Mouse (Mus musculus) CH12.LX (cell line): ENCODE data around the gene Med25. TPM values are rescaled to one million over a fixed set of nuclear protein-coding genes. Genes with fewer than 3 reads are reported as not detected.

Experiments used
- DNase-seq: peaks from one replicate; pipeline ENCODE4 v3.0.0-alpha.2; 2013; ENCODE audit errors: extremely low read depth
- H3K27ac ChIP-seq: 2 replicates; pipeline ENCODE4 v1.5.1; 2012; ENCODE audit warnings: low read depth, mild to moderate bottlenecking, control low read depth, moderate library complexity; ENCODE audit not compliant: insufficient read depth
- H3K27me3 ChIP-seq: replicated peaks from 2 replicates; pipeline ENCODE3; 2012; ENCODE audit warnings: inconsistent platforms
- H3K36me3 ChIP-seq, 2 experiments: replicated peaks in 1 of 2; 2 replicates each; pipeline versions ENCODE3 to v1.6.1; 2012; ENCODE audit warnings: inconsistent platforms in 1 of 2, low read length in 1 of 2, mild to moderate bottlenecking in 1 of 2, mixed read lengths in 1 of 2, moderate library complexity in 1 of 2; ENCODE audit not compliant: control insufficient read depth in 1 of 2, insufficient read depth in 1 of 2
- H3K4me1 ChIP-seq, 2 experiments: 2 replicates each; pipeline ENCODE4 v1.6.1; 2012; ENCODE audit warnings: inconsistent platforms in 1 of 2, moderate library complexity in 1 of 2; ENCODE audit not compliant: insufficient read depth in 2 of 2, control insufficient read depth in 1 of 2
- H3K4me2 ChIP-seq: 2 replicates; pipeline ENCODE4 v1.6.1; 2012; ENCODE audit warnings: low read depth, mild to moderate bottlenecking, control low read depth; ENCODE audit not compliant: poor library complexity, insufficient read depth, severe bottlenecking
- H3K4me3 ChIP-seq, 3 experiments: fragments of 150-350 bp in 1 of 3; sonication (generic) in 1 of 3; replicated peaks in 1 of 3; 2 replicates each; pipeline versions ENCODE3 to v1.5.1; 2011 to 2012; ENCODE audit warnings: low read depth in 2 of 3, low read length in 2 of 3, mild to moderate bottlenecking in 2 of 3, moderate library complexity in 2 of 3, control low read depth in 1 of 3, improper control_type of control experiment in 1 of 3, inconsistent platforms in 1 of 3, mixed read lengths in 1 of 3; ENCODE audit not compliant: poor library complexity in 1 of 3
- H3K79me2 ChIP-seq: replicated peaks from 2 replicates; pipeline ENCODE4 v1.6.1; 2012; ENCODE audit warnings: mild to moderate bottlenecking, moderate library complexity; ENCODE audit not compliant: control insufficient read depth, poor library complexity, insufficient read depth, severe bottlenecking; ENCODE audit errors: extremely low read depth
- H3K9ac ChIP-seq: 2 replicates; pipeline ENCODE4 v1.6.1; 2012; ENCODE audit warnings: low read depth, mild to moderate bottlenecking, control low read depth, moderate library complexity; ENCODE audit not compliant: insufficient read depth
- H3K9me3 ChIP-seq: replicated peaks from 2 replicates; pipeline ENCODE3; 2012; ENCODE audit warnings: low read length, inconsistent platforms, mixed read lengths
- CHD2 ChIP-seq: IDR thresholded peaks from 2 replicates; pipeline ENCODE4 v1.6.1; 2011; ENCODE audit warnings: low read length, improper control_type of control experiment
- ELF1 ChIP-seq: IDR thresholded peaks from 2 replicates; pipeline ENCODE4 v1.6.1; 2014; ENCODE audit warnings: low read depth, mild to moderate bottlenecking, inconsistent platforms, low read length, improper control_type of control experiment
- HCFC1 ChIP-seq: IDR thresholded peaks from 2 replicates; pipeline ENCODE4 v1.6.1; 2012; ENCODE audit warnings: low read depth, mild to moderate bottlenecking, inconsistent platforms, low read length, improper control_type of control experiment
- JUN ChIP-seq: IDR thresholded peaks from 2 replicates; pipeline ENCODE4 v1.6.1; 2011; ENCODE audit warnings: low read depth, mild to moderate bottlenecking, low read length, improper control_type of control experiment, moderate library complexity; ENCODE audit not compliant: insufficient read depth
- JUND ChIP-seq: conservative IDR thresholded peaks from 2 replicates; pipeline ENCODE4 v1.6.1; 2011; ENCODE audit warnings: low read depth, low read length, improper control_type of control experiment
- KAT2A ChIP-seq: IDR thresholded peaks from 2 replicates; pipeline ENCODE4 v1.6.1; 2012; ENCODE audit warnings: low read length, improper control_type of control experiment, inconsistent platforms; ENCODE audit not compliant: insufficient replicate concordance
- MEF2A ChIP-seq: IDR thresholded peaks from 2 replicates; pipeline ENCODE4 v1.6.1; 2014; ENCODE audit warnings: low read depth, mild to moderate bottlenecking, inconsistent platforms, low read length, improper control_type of control experiment, borderline replicate concordance
- MXI1 ChIP-seq: IDR thresholded peaks from 2 replicates; pipeline ENCODE4 v1.6.1; 2011; ENCODE audit warnings: mild to moderate bottlenecking, low read depth, low read length, improper control_type of control experiment
- NELFE ChIP-seq: IDR thresholded peaks from 2 replicates; pipeline ENCODE4 v1.6.1; 2011; ENCODE audit warnings: low read depth, low read length, improper control_type of control experiment
- NRF1 ChIP-seq: IDR thresholded peaks from 2 replicates; pipeline ENCODE4 v1.6.1; 2014; ENCODE audit warnings: low read depth, mild to moderate bottlenecking, inconsistent platforms, low read length, improper control_type of control experiment, moderate library complexity
- POLR2A ChIP-seq: IDR thresholded peaks from 2 replicates; pipeline ENCODE4 v1.6.1; 2011; ENCODE audit warnings: low read depth, mild to moderate bottlenecking, improper control_type of control experiment, low read length
- SIN3A ChIP-seq: IDR thresholded peaks from 2 replicates; pipeline ENCODE4 v1.6.1; 2012; ENCODE audit warnings: low read length, improper control_type of control experiment, inconsistent platforms
- TBP ChIP-seq: conservative IDR thresholded peaks from 2 replicates; pipeline ENCODE4 v1.6.1; 2011; ENCODE audit warnings: low read depth, low read length, improper control_type of control experiment
- TCF12 ChIP-seq: IDR thresholded peaks from 2 replicates; pipeline ENCODE4 v1.6.1; 2014; ENCODE audit warnings: low read depth, mild to moderate bottlenecking, inconsistent platforms, low read length, improper control_type of control experiment
- dilution Hi-C: fragments of 300-500 bp; cut with MboI; formaldehyde crosslinking; loops from 2 replicates; pipeline ENCODE4 v1.14.3; 2020; ENCODE audit warnings: low sequenced_read_pairs; ENCODE audit not compliant: extremely low pct_unique_long_range_greater_than_20kb, extremely low pct_ligation_motif_present
- in situ Hi-C: fragments of 300-500 bp; cut with MboI; formaldehyde crosslinking; loops from 3 replicates; pipeline ENCODE4 v1.14.3; 2019; ENCODE audit warnings: low sequenced_read_pairs, low pct_ligation_motif_present, low pct_unique_long_range_greater_than_20kb, mixed read lengths
- polyA plus RNA-seq: library from polyadenylated mRNA; unstranded; fragments of >175 nt; gene quantifications from 2 replicates; pipeline ENCODE4 v1.2.1, GENCODE M21; 2012; ENCODE audit warnings: low read depth; ENCODE audit not compliant: insufficient read length
- total RNA-seq, 2 experiments: library from RNA; depleted of rRNA; stranded (reverse); fragments of 300-350 nt in 1 of 2; fragments of >200 nt in 1 of 2; gene quantifications; 2 replicates each; pipeline ENCODE4 v1.2.3; 2012 to 2014

Med25 gene
- total RNA-seq (2012; rRNA removed) (56.7 and 57.6 TPM in 2 replicates), total RNA-seq (2014; rRNA removed) (18.4 and 20.8 TPM in 2 replicates), polyA plus RNA-seq (67.4 and 75.4 TPM in 2 replicates)

GRCm38 (mm10) chr7:44892276-44892921 is at the start of gene Med25:
Gene Med25 (minus strand): TSS chr7:44892712.
- dilution Hi-C loops (no loop called here), in situ Hi-C loops (no loop called here)
- Histone ChIP-seq H3K36me3 (peaks cover 4 to 33% of the 10 kb centered on the region in 2 experiments), H3K4me3 (peak within 1 kb of the TSS; percentile 88 to 91 (median 90)), H3K4me2 (peak within 1 kb of the TSS; percentile 85), H3K27me3 (no peaks in the 10 kb centered on the region), H3K27ac (peak within 1 kb of the TSS; percentile 33; the same call in 1 of the 2 replicates), H3K79me2 (peaks cover 14% of the 10 kb centered on the region), H3K9me3 (no peaks in the 10 kb centered on the region), H3K9ac (peak within 1 kb of the TSS; percentile 94), H3K4me1 (peaks cover 10 to 27% of the 10 kb centered on the region in 2 experiments)
- TF ChIP-seq TBP: 0 out of 2 replicates have a peak, but pooled peaks have one; percentile 28
- TF ChIP-seq NRF1: peak; percentile 89
- peak; percentile 91; the same call in 1 of the 2 replicates for TF ChIP-seq KAT2A
- peak; percentile 90 for TF ChIP-seq NELFE
- peak; percentile 80 for TF ChIP-seq SIN3A
- TF ChIP-seq POLR2A: peak; percentile 96
- peak; percentile 59; the same call in 1 of the 2 replicates for TF ChIP-seq TCF12
- TF ChIP-seq HCFC1: peak; percentile 94
- no peak for TF ChIP-seq JUND
- no peak for TF ChIP-seq ELF1
- TF ChIP-seq MEF2A: 0 out of 2 replicates have a peak, but pooled peaks have one; percentile 40
- TF ChIP-seq MXI1: peak; percentile 57; the same call in 1 of the 2 replicates
- no peak for TF ChIP-seq JUN
- DNase-seq: peak; percentile 92

- Histone ChIP-seq H3K4me3 (no peak overlapping the region), H3K4me1 (no peaks in the 10 kb centered on the region), H3K9ac (no peak overlapping the region), H3K36me3 (no peaks in the 10 kb centered on the region), H3K27ac (no peak overlapping the region), H3K9me3 (peaks cover 2% of the 10 kb centered on the region), H3K79me2 (no peaks in the 10 kb centered on the region), H3K27me3 (peaks cover 2% of the 10 kb centered on the region), H3K4me2 (no peak overlapping the region)
- peak; percentile 46 for DNase-seq
- in situ Hi-C loops (no loop called here), dilution Hi-C loops (no loop called here)
- 0 out of 2 replicates have a peak, but pooled peaks have one; percentile 30 for TF ChIP-seq CHD2
- TF ChIP-seq POLR2A: no peak
These were observed 46.2 kb upstream of the Med25 start for GRCm38 (mm10) chr7:44938680-44939079.
